Mouse (Mus musculus) liver, embryonic 15.5 days (tissue): ENCODE results near the gene Cst3. TPM values are rescaled to one million over a fixed set of nuclear protein-coding genes. Genes with fewer than 3 reads are reported as not detected.
A peak's percentile ranks its signal among the peaks of the same experiment; 100 is the strongest.

Experiments
- ATAC-seq: fragments of 200-750 bp; cut with Nextera tagmentation; 2 replicates; pipeline ENCODE4 v1.8.0; 2017; ENCODE audit warnings: moderate number of reproducible peaks, mild to moderate bottlenecking, moderate library complexity; ENCODE audit not compliant: insufficient read depth
- H3K27ac ChIP-seq: fragments of 300-500 bp; sonication (generic); replicated peaks from 2 replicates; pipeline ENCODE4 v1.5.1; 2015; ENCODE audit warnings: mild to moderate bottlenecking, inconsistent platforms
- H3K27me3 ChIP-seq: fragments of 300-500 bp; sonication (generic); 2 replicates; pipeline ENCODE4 v1.6.1; 2015; ENCODE audit warnings: mild to moderate bottlenecking, inconsistent platforms
- H3K36me3 ChIP-seq: fragments of 300-500 bp; sonication (generic); replicated peaks from 2 replicates; pipeline ENCODE4 v1.6.1; 2015; ENCODE audit warnings: moderate library complexity, mild to moderate bottlenecking, inconsistent platforms
- H3K4me1 ChIP-seq: fragments of 300-500 bp; sonication (generic); replicated peaks from 2 replicates; pipeline ENCODE4 v1.6.1; 2015; ENCODE audit warnings: inconsistent platforms
- H3K4me2 ChIP-seq: fragments of 300-500 bp; sonication (generic); 2 replicates; pipeline ENCODE4 v1.6.1; 2015; ENCODE audit warnings: moderate library complexity, mild to moderate bottlenecking, inconsistent platforms
- H3K4me3 ChIP-seq: fragments of 300-500 bp; sonication (generic); replicated peaks from 2 replicates; pipeline ENCODE4 v1.5.1; 2015; ENCODE audit warnings: mild to moderate bottlenecking, inconsistent platforms
- H3K9ac ChIP-seq: fragments of 300-500 bp; sonication (generic); 2 replicates; pipeline ENCODE4 v1.6.1; 2015; ENCODE audit warnings: moderate library complexity, mild to moderate bottlenecking, inconsistent platforms
- H3K9me3 ChIP-seq: fragments of 300-500 bp; sonication (generic); replicated peaks from 2 replicates; pipeline ENCODE4 v1.6.1; 2016; ENCODE audit warnings: inconsistent platforms
- WGBS: fragments of 180-500 bp; shearing (Covaris S2); methylation state at CpG from one replicate; pipeline ENCODE4 v1.1.7; 2015; ENCODE audit warnings: mixed read lengths; ENCODE audit not compliant: insufficient replicate concordance; 5-methylcytosine and 5-hydroxymethylcytosine counted together
- polyA plus RNA-seq: library from polyadenylated mRNA; unstranded; fragments of >200 nt; fragmentation: Nextera tagmentation; extraction: Ambion mirVana; gene quantifications from 2 replicates; pipeline ENCODE4 v1.2.1, GENCODE M21; 2015

Cst3 gene
- polyA plus RNA-seq, 1 experiment from 2014 or later, result 173 TPM

DNA sequence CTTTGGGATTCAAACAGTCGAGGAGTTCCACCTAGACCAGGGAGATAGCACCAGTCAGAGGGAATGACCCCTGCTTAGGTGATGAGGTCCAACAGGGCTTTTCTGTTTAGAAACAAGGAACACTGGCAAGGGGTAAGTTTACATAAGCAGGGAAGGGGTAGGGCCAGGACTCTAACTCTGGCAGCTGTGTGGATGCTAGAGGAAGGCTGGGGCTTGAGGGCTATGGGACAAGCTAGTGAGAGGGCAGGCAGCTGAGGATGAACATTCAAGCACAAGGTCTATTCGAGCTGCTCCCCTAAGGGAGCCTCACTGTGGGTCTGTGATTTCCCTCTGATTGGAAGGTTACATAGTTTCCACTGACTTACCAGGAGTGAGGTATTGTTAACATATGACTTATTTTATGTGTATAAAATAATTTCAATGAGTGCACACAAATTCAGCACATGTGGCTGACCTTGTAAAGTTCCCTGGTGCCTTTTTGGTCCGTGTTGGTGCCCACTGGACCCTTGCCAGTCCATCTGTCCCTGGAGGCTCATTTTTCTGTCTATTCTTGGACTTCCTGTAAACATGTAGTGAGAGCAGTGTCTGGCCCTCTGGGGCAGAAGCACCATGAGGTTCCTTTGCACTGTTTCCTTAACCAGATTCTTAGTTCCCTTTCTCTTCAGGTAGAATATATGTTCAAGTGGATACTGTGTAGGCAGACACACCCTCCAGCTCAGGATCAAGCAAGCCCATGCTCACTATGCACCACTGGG, 1.7 kb upstream of the Cst3 start:
- H3K9ac ChIP-seq, result no peak overlapping the region
- H3K4me3 ChIP-seq, result no peak overlapping the region
- ATAC-seq, result no peak
- WGBS, result 19% methylated on average over 3 of the region's 3 CpGs
- no peaks in the 10 kb centered on the region for H3K36me3 ChIP-seq
- H3K9me3 ChIP-seq, result no peaks in the 10 kb centered on the region
- no peak overlapping the region for H3K4me2 ChIP-seq
- H3K27me3 ChIP-seq, result 0 out of 2 replicates have a peak, but pooled peaks cover 2% of the 10 kb centered on the region
- 0 out of 2 replicates have a peak overlapping the region, but pooled peaks have one; percentile 19 for H3K27ac ChIP-seq
- H3K4me1 ChIP-seq, result peaks cover 35% of the 10 kb centered on the region

DNA sequence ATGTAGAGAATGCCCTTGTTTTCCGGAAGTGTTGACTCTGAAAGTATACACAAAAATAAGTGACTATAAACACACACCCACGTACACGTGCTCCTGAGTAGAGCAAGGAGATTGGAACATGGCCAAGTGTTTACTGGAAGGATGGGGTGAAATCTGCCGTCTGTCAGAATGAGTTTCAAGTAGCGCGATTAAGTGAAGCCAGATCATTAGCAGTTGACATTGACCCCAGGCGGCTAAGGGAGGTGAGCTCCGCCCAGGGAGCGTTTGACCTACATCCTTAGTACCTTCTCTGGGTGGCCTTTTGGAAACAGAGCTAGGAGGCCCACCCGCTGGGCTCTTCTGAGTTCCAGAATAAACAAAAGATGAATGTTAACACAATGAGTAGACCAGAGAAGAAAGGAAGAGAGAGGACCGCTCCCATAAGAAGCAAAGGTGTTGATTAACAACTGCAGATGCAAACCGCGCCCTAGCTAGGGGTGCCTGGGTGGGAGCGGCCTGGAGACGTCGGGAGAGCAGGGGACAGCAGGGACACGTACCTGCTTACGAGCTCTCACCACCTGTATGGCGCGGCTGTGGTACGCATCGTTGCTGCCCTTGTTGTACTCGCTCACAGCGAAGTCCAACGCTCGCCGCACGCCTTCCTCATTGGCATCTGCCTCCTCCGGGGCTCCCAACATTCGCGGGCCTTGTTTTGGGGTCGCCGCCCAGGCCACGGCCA, 716 bp downstream of the Cst3 start:
- peaks cover 12% of the 10 kb centered on the region; the same call in 1 of the 2 replicates for H3K36me3 ChIP-seq
- H3K27me3 ChIP-seq, result no peaks in the 10 kb centered on the region
- ATAC-seq, result peak; percentile 74
- WGBS, result under 1% methylated on average over 34 of the region's 34 CpGs
- peaks cover 35% of the 10 kb centered on the region for H3K4me1 ChIP-seq
- no peaks in the 10 kb centered on the region for H3K9me3 ChIP-seq
- H3K9ac ChIP-seq, result peak overlapping the region; percentile 69
- H3K4me3 ChIP-seq, result peak overlapping the region; percentile 75
- peak overlapping the region; percentile 80 for H3K27ac ChIP-seq
- H3K4me2 ChIP-seq, result peak overlapping the region; percentile 86

GRCm38 (mm10) chr2:148874224-148874616, 1.3 kb downstream of the Cst3 start:
- peak overlapping the region; percentile 69 for H3K9ac ChIP-seq
- no peaks in the 10 kb centered on the region for H3K27me3 ChIP-seq
- peak overlapping the region; percentile 86 for H3K4me2 ChIP-seq
- no peak overlapping the region for H3K27ac ChIP-seq
- peaks cover 35% of the 10 kb centered on the region for H3K4me1 ChIP-seq
- H3K9me3 ChIP-seq, result no peaks in the 10 kb centered on the region
- WGBS, result 24% methylated on average over 3 of the region's 3 CpGs
- peaks cover 12% of the 10 kb centered on the region; the same call in 1 of the 2 replicates for H3K36me3 ChIP-seq
- peak overlapping the region; percentile 75 for H3K4me3 ChIP-seq
- no peak for ATAC-seq

DNA sequence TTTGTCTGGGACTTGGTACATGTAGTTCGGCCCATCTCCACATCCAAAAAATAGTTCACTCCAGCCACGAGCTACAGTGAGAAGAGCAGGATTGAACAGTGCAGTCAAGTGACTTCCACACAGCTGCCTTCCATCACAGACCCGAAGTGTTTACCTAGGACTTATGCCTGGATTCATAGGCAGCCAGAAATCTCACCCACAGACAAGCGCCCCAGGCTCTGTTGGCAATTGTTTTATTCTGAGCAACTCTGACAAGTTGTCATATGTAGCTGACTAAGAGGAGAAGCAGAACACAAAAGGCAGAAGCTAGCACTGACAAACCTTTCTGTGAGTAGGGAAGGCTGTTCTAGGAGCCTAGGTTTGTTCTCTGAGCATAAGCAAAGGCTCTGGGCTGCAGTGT, 2.6 kb downstream of the Cst3 start:
- peaks cover 12% of the 10 kb centered on the region; the same call in 1 of the 2 replicates for H3K36me3 ChIP-seq
- no peaks in the 10 kb centered on the region for H3K27me3 ChIP-seq
- ATAC-seq, result no peak
- H3K4me2 ChIP-seq, result peak overlapping the region; percentile 86
- H3K9ac ChIP-seq, result no peak overlapping the region
- H3K4me3 ChIP-seq, result peak overlapping the region; percentile 75; the same call in 1 of the 2 replicates
- WGBS, result 64% methylated on average over 4 of the region's 4 CpGs
- no peaks in the 10 kb centered on the region for H3K9me3 ChIP-seq
- H3K27ac ChIP-seq, result no peak overlapping the region
- peaks cover 35% of the 10 kb centered on the region for H3K4me1 ChIP-seq

GRCm38 (mm10) chr2:148870526-148870925, 5.0 kb downstream of the Cst3 start:
- ATAC-seq, result no peak
- H3K27ac ChIP-seq, result no peak overlapping the region
- no peaks in the 10 kb centered on the region for H3K27me3 ChIP-seq
- no peak overlapping the region for H3K9ac ChIP-seq
- no peak overlapping the region for H3K4me2 ChIP-seq
- no peak overlapping the region for H3K4me3 ChIP-seq
- peaks cover 12% of the 10 kb centered on the region; the same call in 1 of the 2 replicates for H3K36me3 ChIP-seq
- no peaks in the 10 kb centered on the region for H3K9me3 ChIP-seq
- 63% methylated on average over 3 of the region's 3 CpGs for WGBS
- H3K4me1 ChIP-seq, result peaks cover 22% of the 10 kb centered on the region

- no peak for ATAC-seq
- Histone ChIP-seq H3K27ac (no peak overlapping the region), H3K4me2 (no peak overlapping the region), H3K9ac (no peak overlapping the region), H3K27me3 (no peaks in the 10 kb centered on the region), H3K4me3 (no peak overlapping the region), H3K4me1 (peaks cover 10% of the 10 kb centered on the region), H3K9me3 (no peaks in the 10 kb centered on the region), H3K36me3 (peaks cover 12% of the 10 kb centered on the region; the same call in 1 of the 2 replicates)
- WGBS, result 19% methylated on average over 1 of the region's 1 CpGs
Observed at GRCm38 (mm10) chr2:148868959-148869358, 6.5 kb downstream of the Cst3 start.

GRCm38 (mm10) chr2:148864966-148865365, 10.5 kb downstream of the Cst3 start, which contains the start of gene 9230104L09Rik:
Gene 9230104L09Rik (minus strand): TSS chr2:148865038.
- Histone ChIP-seq H3K4me1 (no peaks in the 10 kb centered on the region), H3K9me3 (no peaks in the 10 kb centered on the region), H3K27me3 (no peaks in the 10 kb centered on the region), H3K27ac (no peak within 1 kb of the TSS), H3K36me3 (no peaks in the 10 kb centered on the region), H3K4me2 (no peak within 1 kb of the TSS), H3K4me3 (no peak within 1 kb of the TSS), H3K9ac (no peak within 1 kb of the TSS)
- 57% methylated on average over 2 of the region's 2 CpGs for WGBS
- no peak for ATAC-seq

DNA sequence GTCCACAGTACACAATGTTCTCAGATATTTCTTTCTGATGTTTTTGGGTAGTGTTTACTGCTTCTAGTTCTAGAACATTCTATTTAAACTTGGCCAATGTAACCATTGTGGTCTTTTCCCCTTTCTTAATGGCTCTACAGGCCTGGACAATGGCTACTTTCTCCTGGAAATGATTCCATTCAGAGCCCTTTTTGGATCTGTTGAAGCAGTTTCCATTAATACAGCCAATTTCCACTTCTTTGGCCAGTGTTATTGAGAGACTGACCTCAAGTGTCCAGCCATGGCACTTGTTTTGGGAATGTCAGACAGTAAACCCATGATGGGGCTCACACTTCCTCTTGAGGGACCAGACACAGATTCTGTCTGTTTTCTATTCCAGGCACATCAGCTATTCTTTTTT, 13.8 kb downstream of the Cst3 start:
- ATAC-seq, result no peak
- no peaks in the 10 kb centered on the region for H3K9me3 ChIP-seq
- H3K36me3 ChIP-seq, result no peaks in the 10 kb centered on the region
- H3K27ac ChIP-seq, result no peak overlapping the region
- H3K4me1 ChIP-seq, result no peaks in the 10 kb centered on the region
- H3K9ac ChIP-seq, result no peak overlapping the region
- no peak overlapping the region for H3K4me3 ChIP-seq
- H3K4me2 ChIP-seq, result no peak overlapping the region
- H3K27me3 ChIP-seq, result no peaks in the 10 kb centered on the region

- no peaks in the 10 kb centered on the region for H3K36me3 ChIP-seq
- H3K27ac ChIP-seq, result no peak overlapping the region
- H3K4me2 ChIP-seq, result no peak overlapping the region
- no peak overlapping the region for H3K9ac ChIP-seq
- no peaks in the 10 kb centered on the region for H3K4me1 ChIP-seq
- no peaks in the 10 kb centered on the region for H3K27me3 ChIP-seq
- H3K4me3 ChIP-seq, result no peak overlapping the region
- no peak for ATAC-seq
- 58% methylated on average over 4 of the region's 4 CpGs for WGBS
- no peaks in the 10 kb centered on the region for H3K9me3 ChIP-seq
Observed at GRCm38 (mm10) chr2:148860993-148861392, 14.5 kb downstream of the Cst3 start.

DNA sequence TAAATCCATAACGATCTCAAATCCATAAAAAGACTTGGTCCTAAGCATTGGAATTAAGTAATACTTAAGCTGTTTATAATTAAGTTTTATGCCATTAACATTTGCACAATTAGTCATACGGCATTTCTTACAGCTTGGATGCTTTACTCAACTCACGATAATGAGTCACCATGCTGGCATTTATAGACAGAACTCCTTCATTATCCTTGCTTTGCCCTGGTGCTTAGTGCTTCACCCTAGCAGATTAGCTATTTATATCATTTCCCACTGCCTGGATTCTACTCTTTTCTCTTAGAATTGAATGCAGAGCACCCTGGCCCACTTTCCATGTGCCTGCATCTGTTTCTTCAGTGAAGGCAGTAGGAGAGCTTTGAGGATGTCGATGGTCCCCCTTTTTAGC, 18.0 kb downstream of the Cst3 start:
- WGBS, result 58% methylated on average over 4 of the region's 4 CpGs
- no peaks in the 10 kb centered on the region for H3K4me1 ChIP-seq

DNA sequence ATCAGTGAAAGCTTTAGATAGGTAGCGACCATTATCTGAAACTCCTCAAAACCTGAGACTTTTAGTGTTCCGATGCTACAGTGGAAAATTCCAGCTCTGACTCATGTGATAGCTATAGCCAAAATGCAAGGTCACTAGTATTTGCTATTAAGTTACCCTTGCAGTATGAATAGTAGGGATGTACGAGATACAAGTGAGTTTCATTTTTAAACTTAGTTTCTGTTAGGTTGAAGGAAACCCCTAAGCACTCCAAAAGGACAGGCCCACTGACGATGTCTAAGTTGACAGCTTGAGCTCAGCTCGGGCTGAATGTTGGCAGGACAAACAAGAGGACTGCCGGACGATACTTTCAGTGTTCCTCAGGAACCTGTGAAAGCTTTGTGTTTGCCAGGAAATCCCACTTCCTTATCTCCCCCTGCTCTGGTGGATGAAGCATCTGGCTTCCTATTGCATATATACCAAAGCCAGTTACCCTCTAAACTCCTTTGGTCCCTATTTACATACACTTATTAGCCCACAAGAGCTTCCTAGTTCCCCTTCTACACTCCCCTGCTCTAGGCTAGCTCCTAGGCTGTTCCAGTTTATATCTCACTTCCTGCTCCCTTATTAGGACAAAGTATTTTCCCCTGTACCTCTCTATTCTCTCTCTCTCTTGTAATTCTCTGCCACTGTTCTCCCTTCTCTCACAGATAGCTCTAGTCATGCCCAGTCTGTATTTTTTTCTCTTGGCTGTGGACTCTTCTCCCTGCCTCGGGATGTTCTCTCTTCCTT, 18.7 kb downstream of the Cst3 start:
- Histone ChIP-seq H3K36me3 (no peaks in the 10 kb centered on the region), H3K27ac (no peak overlapping the region), H3K4me1 (no peaks in the 10 kb centered on the region), H3K9me3 (no peaks in the 10 kb centered on the region), H3K4me2 (peak overlapping the region; percentile 10; the same call in 1 of the 2 replicates), H3K9ac (no peak overlapping the region), H3K4me3 (no peak overlapping the region), H3K27me3 (no peaks in the 10 kb centered on the region)
- 25% methylated on average over 8 of the region's 8 CpGs for WGBS
- ATAC-seq, result no peak

More for the DNA sequence above, 18.0 kb downstream of the Cst3 start:
- no peak overlapping the region for H3K4me3 ChIP-seq
- H3K4me2 ChIP-seq, result no peak overlapping the region
- H3K36me3 ChIP-seq, result no peaks in the 10 kb centered on the region
- ATAC-seq, result no peak
- H3K9ac ChIP-seq, result no peak overlapping the region
- H3K27me3 ChIP-seq, result no peaks in the 10 kb centered on the region
- H3K27ac ChIP-seq, result no peak overlapping the region
- H3K9me3 ChIP-seq, result no peaks in the 10 kb centered on the region
